In genomic region chr19:23920220-23920544, GRCm38 (mm10) we compare ENCODE assay signal across 15 mouse cellular contexts.
DNase-seq lines count a peak whose midpoint lies in the region; ATAC-seq lines count a peak whose summit lies in the region.
"Had no signal": no experiment of that assay in that cellular context is flagged by ENCODE, and none has a peak within 500 bp of the region (broad histone marks: within the 10 kb centered on the region; RNA-seq: fewer than 3 reads in every experiment).

No protein-coding gene starts in this region.

- H3K27me3 ChIP-seq in forebrain, embryonic 16.5 days (replicated peaks; ENCODE audit: control insufficient read depth, insufficient read depth, low read length), result no peaks in the 10 kb centered on the region
- H3K27me3 ChIP-seq in midbrain, embryonic 10.5 days (ENCODE audit: low read depth, poor library complexity, severe bottlenecking), result no peaks in the 10 kb centered on the region
- H3K27me3 ChIP-seq in neural tube, embryonic 13.5 days, result no peaks in the 10 kb centered on the region
- H3K27me3 ChIP-seq: heart, embryonic 12.5 days; lung, embryonic 15.5 days had no signal

- H3K4me1 ChIP-seq in forebrain, embryonic 16.5 days (replicated peaks; ENCODE audit: control insufficient read depth, insufficient read depth, low read length), result peaks cover 6% of the 10 kb centered on the region
- peaks cover 32% of the 10 kb centered on the region for H3K4me1 ChIP-seq in midbrain, embryonic 10.5 days
- H3K4me1 ChIP-seq in neural tube, embryonic 13.5 days (replicated peaks), result peaks cover 32% of the 10 kb centered on the region

- ATAC-seq in forebrain, embryonic 16.5 days, result peak; percentile 43; the same call in 1 of the 2 replicates
- ATAC-seq in neural tube, embryonic 13.5 days (ENCODE audit: low read depth), result no peak; the same call in none of the 2 replicates
- no peak for ATAC-seq in cerebellum, adult (ENCODE audit: insufficient number of reproducible peaks, low FRiP score, low TSS enrichment)

- peak; percentile 28 for DNase-seq in left cerebral cortex, postnatal 4 days
- no peak for DNase-seq in left cerebral cortex, adult 11 months (ENCODE audit: low spot score)
- DNase-seq in midbrain, embryonic 10.5 days (ENCODE audit: low spot score), result peak; percentile 26
- no peak for DNase-seq in kidney, adult 11 months
- no peak for DNase-seq in right cerebral cortex, postnatal 25 days
- DNase-seq: gastrocnemius, postnatal 36 days; layer of hippocampus, postnatal 36 days; spleen, adult 18-20 months had no signal

- H3K4me3 ChIP-seq in forebrain, embryonic 16.5 days (replicated peaks; ENCODE audit: low read length), result no peak overlapping the region
- no peak overlapping the region for H3K4me3 ChIP-seq in midbrain, embryonic 10.5 days
- no peak overlapping the region for H3K4me3 ChIP-seq in neural tube, embryonic 13.5 days
- H3K4me3 ChIP-seq: heart, embryonic 12.5 days; lung, embryonic 15.5 days had no signal

- no peak overlapping the region for H3K9ac ChIP-seq in forebrain, embryonic 16.5 days (replicated peaks; ENCODE audit: low read depth, low read length)
- H3K9ac ChIP-seq in neural tube, embryonic 13.5 days, result no peak overlapping the region
- H3K9ac ChIP-seq: heart, embryonic 12.5 days; lung, embryonic 15.5 days had no signal

- WGBS in forebrain, embryonic 16.5 days, result 46% methylated on average over 8 of the region's 8 CpGs
- WGBS in midbrain, embryonic 10.5 days, result 74% methylated on average over 8 of the region's 8 CpGs
- WGBS in neural tube, embryonic 13.5 days, result 46% methylated on average over 8 of the region's 8 CpGs

- H3K9me3 ChIP-seq in forebrain, embryonic 16.5 days (ENCODE audit: control insufficient read depth, low read length), result no peaks in the 10 kb centered on the region
- H3K9me3 ChIP-seq in midbrain, embryonic 10.5 days (replicated peaks), result no peaks in the 10 kb centered on the region
- no peaks in the 10 kb centered on the region for H3K9me3 ChIP-seq in neural tube, embryonic 13.5 days
- H3K9me3 ChIP-seq: heart, embryonic 12.5 days; lung, embryonic 15.5 days had no signal

- peak overlapping the region; percentile 35 for H3K27ac ChIP-seq in forebrain, embryonic 16.5 days (ENCODE audit: low read length)
- H3K27ac ChIP-seq in midbrain, embryonic 10.5 days (replicated peaks), result peak overlapping the region; percentile 80
- H3K27ac ChIP-seq in neural tube, embryonic 13.5 days (replicated peaks), result peak overlapping the region; percentile 77
- H3K27ac ChIP-seq: kidney, postnatal 0 days; lung, embryonic 15.5 days; stomach, postnatal 0 days had no signal

- H3K36me3 ChIP-seq in forebrain, embryonic 16.5 days (ENCODE audit: control insufficient read depth, insufficient read depth), result 0 out of 2 replicates have a peak, but pooled peaks cover 4% of the 10 kb centered on the region
- no peaks in the 10 kb centered on the region for H3K36me3 ChIP-seq in midbrain, embryonic 10.5 days
- H3K36me3 ChIP-seq in neural tube, embryonic 13.5 days, result peaks cover 47% of the 10 kb centered on the region
- H3K36me3 ChIP-seq: heart, embryonic 12.5 days; lung, embryonic 15.5 days had no signal

- no peak overlapping the region for H3K4me2 ChIP-seq in forebrain, embryonic 16.5 days (ENCODE audit: low read length)
- H3K4me2 ChIP-seq in neural tube, embryonic 13.5 days, result no peak overlapping the region
- H3K4me2 ChIP-seq: heart, embryonic 12.5 days; lung, embryonic 15.5 days had no signal

- intact Hi-C loops in left cerebral cortex, postnatal 4 days (cut with DNase I), result no loop called here

Comparison
In these comparisons a context has a peak if more than half of its experiments do, and no peak if none do; other contexts are left out.
1. DNase-seq: peak in left cerebral cortex, postnatal 4 days (single experiment) and midbrain, embryonic 10.5 days (single experiment); none in left cerebral cortex, adult 11 months (single experiment), kidney, adult 11 months (single experiment) and right cerebral cortex, postnatal 25 days (single experiment).
2. Peak in every context shown above with its lines, with median percentiles within 50 percentile points of each other: H3K27ac ChIP-seq.